Mouse (Mus musculus) brain, embryonic 14.5 days (tissue): ENCODE data around the gene Fam192a.

Experiments
- CTCF ChIP-seq: fragments of 200-500 bp; IDR thresholded peaks from 2 replicates; pipeline ENCODE4 v1.5.1; 2012; ENCODE audit warnings: inconsistent platforms, mild to moderate bottlenecking, moderate library complexity, borderline replicate concordance; ENCODE audit not compliant: insufficient read depth, insufficient read length; ENCODE audit errors: extremely low read depth
- POLR2A ChIP-seq: fragments of 200-500 bp; IDR thresholded peaks from 2 replicates; pipeline ENCODE4 v1.6.1; 2012; ENCODE audit warnings: mild to moderate bottlenecking, inconsistent platforms, borderline replicate concordance; ENCODE audit not compliant: poor library complexity, insufficient read depth, insufficient read length, severe bottlenecking; ENCODE audit errors: extremely low read depth

DNA sequence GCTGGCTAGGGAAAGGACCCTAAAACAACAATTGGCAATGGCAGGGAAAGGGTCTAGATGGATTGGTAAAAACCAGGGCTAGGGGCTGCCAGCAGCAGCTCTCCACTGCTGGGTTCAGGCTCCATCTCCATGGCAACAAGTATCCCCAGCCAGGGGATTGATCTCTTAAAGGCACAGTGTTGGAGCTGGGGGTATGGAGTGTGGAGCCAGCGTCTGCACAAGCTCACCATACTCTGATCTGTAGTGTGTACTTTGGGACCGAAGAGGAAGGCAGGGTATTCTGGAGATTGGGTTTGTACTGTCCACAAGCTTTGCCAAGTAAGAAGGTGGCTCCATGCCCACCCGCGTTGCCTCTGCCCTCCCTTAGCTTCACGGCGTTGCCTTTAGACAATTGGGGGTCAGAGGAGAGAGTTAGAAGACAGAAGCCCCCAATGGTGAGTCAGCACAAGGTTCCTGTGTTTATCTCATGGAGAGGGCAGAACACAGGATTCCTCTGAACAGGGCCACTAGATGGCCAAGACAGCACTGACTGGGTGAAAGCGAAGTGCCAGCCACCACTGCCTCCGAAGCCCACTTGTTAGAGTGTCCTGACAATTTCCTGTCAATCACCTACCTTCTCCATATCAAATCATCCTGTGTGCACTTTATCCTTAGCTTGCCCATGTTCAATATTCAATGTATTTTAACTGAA, 34.5 kb downstream of the Fam192a start:
- no peak for TF ChIP-seq POLR2A
- no peak for TF ChIP-seq CTCF
